Mouse (Mus musculus) heart, postnatal 14 days (tissue): ENCODE results near the gene Rbpj. TPM values are rescaled to one million over a fixed set of nuclear protein-coding genes. Genes with fewer than 3 reads are reported as not detected.
A peak's percentile ranks its signal among the peaks of the same experiment; 100 is the strongest.
"Not testable (repeated sequence)": the region's sequence is repeated elsewhere in the genome, so short reads cannot be mapped to it uniquely, and the experiment has no call there.

Experiments
- DNase-seq, 2 experiments: peaks; one replicate each; pipeline ENCODE4 v3.0.0; 2021 to 2022
- intact Hi-C: fragments of 180-260 bp; cut with DNase I; formaldehyde crosslinking; loops from one replicate; pipeline ENCODE4 v1.15.1; 2025
- total RNA-seq, 2 experiments: library from RNA; stranded (reverse); gene quantifications; 2 replicates each; pipeline ENCODE4 v1.2.3; 2021

The Rbpj gene
- total RNA-seq, 2 experiments from 2014 or later: 28.6 to 33.9 TPM

DNA sequence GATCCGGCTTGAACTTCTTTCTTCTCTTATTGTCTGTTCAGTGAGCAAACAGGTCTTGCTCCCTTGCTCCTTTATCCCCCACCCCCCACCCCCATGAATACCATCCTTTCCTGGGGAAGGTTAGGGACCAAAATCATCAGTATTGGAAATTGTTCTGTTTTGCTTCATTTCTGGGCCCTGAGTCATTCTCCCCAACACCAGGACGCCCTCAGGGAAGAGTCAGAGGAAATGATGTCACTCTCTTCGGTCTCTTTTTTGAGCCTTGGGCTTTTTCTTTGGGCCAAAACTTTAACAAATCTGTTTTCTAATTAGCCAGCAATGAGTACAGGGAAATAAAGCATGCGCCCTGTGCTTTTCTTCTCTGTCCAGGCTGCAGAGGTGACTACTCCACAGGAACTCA, 77.4 kb downstream of the Rbpj start:
- intact Hi-C loops: no loop called here
- no peak for DNase-seq

DNA sequence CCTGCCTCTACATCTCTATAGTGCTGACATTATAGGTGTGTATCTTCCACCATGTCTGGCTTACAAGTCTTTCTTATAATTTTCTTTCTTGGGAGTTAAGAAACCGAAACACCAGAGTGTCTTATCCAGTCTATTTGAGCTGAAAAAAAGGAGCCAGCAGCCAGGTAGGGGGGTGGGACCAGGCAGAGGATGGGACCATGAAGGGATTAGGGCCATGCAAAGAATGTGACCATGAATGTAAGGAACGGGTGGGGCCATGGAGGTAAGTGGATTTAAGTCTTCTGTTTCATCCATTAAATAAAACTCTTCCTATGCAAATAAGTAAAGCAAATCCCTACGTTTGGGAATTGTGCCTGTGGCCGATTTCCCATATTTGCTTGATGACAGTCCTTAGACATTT, 78.0 kb downstream of the Rbpj start:
- intact Hi-C loops: no loop called here
- no peak for DNase-seq

DNA sequence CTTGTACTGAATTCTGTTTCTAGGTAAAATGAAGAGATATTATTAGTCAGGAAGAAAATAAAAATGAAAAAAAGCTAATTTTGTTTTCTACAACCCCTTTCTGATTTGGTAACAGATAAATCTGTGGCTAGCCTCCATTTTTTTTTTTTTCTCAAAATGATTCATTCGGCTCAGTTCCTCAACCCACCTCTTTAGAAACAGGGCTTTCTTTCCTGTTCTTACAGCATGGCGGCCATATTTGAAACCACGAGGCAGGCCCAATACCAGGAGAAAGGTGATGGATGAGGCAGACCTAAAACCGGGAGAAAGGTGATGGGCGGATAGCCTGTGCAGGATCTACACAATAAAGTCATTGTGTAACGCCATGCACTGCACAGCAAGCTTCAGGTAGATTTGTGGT, 80.5 kb downstream of the Rbpj start:
- intact Hi-C loops: no loop called here
- no peak for DNase-seq

DNA sequence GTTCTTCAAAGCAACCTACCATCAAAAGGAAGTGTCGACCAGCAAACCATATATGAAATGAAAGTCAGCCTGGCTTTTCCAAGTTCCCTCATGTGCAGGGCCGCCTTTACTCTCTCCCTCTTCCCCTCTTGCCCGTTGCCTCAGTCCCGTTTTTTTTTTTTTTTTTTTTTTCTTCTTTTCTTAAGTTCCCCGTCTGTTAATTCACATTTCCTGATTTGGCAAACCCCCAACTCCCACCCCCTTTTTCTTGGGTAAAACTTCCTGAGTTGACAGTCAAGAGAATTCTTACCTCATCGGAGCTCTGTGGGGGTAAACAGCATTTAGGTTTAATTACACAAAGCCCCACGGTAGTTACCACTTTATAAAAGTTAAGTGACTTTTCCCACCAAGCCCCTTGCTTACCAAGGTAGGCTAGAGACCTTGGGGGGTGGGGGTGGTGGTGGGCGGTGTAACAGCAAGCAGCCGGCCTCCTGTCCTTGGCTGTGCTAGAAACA, 81.1 kb downstream of the Rbpj start:
- DNase-seq: peak; percentile 12 to 32
- intact Hi-C loops: no loop called here

DNA sequence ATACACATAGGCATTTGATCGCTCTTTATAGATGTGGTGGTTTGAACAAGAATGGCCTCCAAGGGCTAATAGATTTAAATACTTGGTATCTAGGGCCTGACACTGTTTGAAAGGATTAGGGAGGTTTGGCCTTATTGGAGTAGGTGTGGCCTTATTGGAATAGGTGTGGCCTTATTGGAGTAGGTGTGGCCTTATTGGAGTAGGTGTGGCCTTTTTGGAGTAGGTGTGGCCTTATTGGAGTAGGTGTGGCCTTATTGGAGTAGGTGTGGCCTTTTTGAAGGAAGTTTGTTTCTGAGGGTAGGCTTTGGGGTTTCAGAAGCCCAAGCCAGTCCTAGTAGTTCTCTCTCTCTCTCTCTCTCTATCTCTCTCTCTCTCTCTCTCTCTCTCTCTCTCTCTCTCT, 84.4 kb downstream of the Rbpj start:
- DNase-seq, intact Hi-C loops: not testable (repeated sequence)

DNA sequence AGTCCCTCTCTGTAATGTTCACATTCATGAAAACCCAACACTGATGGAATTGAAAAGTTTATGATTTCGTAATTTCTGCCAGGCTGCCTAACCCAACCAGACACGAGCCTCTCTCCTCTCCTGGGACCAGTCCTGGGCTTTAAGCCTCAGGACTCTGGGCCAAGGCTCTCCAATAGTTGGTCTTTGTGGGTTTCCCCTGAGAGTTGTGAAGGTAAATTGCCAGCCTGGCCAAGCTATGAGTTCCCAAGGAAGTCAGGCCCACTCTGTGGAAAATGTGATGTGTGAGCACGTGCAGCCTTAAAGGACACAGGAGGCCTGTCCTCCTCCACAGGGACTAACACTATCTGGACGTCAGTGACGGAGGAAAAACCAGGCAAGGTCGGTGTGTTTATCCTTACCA, 85.4 kb downstream of the Rbpj start:
- intact Hi-C loops: no loop called here
- DNase-seq: no peak

DNA sequence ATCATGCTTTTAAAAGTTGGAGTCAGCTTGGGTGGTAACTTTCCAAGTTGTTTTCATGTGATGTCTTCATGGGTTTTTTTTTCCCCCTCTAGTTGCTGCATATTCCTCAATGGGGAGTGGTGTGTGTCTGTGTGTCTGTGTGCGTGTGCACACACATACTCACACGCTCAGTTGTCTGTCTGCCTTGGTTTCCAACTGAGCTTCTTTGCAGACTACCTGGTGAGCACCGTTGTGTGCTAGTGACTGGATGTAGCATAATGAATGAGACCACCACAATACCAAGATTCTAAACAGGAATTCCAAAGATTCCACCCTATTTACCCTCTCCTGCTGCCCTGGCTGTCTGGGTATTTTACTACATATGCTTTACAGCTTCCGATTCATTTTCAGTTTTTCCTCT, 86.0 kb downstream of the Rbpj start:
- intact Hi-C loops: no loop called here
- no peak for DNase-seq

DNA sequence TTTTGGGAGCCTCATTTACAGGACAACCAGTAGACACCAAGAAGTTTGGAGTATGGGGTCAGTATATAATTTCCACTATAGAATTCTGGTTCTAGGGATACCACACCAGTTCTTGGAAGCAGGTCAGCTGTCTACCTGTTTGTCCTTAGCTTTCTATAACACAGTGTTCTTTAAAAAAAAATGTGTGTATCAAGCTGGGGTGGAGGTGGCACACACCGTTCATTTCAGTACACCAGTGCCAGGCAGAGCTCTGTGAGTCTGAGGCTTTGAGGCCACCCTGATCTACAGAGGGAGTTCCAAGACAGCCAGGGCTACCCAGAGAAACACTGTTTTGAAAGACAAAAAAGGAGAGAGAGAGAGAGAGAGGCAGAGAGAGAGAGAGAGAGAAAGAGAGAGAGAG, 87.3 kb downstream of the Rbpj start:
- no peak for DNase-seq
- intact Hi-C loops: no loop called here

DNA sequence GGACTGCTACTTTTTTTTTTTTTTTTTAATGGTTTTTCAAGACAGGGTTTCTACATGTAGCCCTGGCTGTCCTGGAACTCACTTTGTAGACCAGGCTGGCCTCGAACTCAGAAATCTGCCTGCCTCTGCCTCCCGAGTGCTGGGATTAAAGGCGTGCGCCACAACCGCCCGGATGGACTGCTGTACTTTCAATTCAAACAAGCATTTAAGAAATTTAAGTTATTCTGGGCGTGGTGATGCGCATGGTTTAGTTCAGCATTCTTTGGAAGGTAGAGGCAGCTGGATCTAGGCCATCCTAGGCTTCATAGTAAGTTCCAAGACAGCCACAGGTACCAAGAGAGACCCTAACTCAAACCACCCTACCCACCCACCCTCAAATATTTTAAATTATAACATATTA, 88.2 kb downstream of the Rbpj start:
- no peak for DNase-seq
- intact Hi-C loops: no loop called here

DNA sequence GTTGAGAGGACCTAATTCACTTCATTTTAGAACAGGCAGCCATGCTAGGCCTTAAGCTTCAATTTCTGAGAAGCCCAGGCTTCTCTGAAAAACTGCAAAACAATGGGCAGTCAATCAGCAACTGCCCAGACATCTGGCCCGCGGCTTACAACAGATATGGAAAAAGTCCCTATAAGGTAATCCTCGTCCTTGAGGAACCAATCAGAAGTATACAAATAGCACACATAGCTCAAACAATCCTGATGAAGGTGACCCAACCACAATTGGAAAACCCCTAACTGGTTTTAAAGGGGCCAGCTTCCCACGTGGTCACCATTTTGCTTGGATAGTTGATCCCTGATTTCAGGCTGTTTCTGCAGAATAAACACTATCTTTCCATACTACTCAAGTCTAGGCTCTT, 89.0 kb downstream of the Rbpj start:
- no peak for DNase-seq
- intact Hi-C loops: no loop called here

DNA sequence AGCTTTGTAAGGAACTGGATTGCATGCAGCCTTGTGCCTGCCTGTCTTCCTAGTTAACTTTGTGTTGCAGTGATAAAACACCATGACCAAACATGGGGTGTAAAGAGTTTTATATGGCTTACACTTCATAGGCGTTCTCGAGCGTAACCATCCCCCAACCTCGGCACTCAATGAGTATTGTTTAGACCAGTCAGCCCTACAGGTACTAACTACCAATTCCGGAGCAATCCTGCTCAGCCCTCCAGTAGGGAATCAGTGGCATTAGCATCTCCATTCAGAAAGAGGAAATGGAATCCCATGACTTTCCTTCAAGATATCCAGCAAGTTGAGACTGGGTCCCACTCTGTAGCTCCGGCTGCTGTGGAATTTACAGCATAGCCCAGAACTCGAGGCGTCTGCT, 89.5 kb downstream of the Rbpj start:
- intact Hi-C loops: no loop called here
- no peak for DNase-seq

DNA sequence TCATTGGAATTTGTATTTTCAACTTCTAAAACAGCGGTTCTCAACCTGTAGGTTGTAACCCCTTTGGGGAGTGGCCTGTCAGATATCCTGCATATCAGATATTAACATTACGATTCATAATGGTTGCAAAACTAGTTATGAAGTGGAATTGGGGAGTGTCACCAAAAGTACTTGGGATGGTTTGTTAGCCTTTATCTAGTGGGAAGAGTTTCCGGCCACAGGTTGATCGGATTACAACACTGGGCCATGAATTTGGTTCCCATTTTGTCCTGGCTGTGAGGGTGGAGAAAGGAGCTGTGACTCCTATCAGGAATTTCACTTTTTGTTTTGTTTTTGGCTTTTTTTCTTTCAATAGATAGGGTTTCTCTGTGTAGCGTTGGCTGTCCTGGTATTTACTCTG, 90.0 kb downstream of the Rbpj start:
- no peak for DNase-seq
- intact Hi-C loops: no loop called here

DNA sequence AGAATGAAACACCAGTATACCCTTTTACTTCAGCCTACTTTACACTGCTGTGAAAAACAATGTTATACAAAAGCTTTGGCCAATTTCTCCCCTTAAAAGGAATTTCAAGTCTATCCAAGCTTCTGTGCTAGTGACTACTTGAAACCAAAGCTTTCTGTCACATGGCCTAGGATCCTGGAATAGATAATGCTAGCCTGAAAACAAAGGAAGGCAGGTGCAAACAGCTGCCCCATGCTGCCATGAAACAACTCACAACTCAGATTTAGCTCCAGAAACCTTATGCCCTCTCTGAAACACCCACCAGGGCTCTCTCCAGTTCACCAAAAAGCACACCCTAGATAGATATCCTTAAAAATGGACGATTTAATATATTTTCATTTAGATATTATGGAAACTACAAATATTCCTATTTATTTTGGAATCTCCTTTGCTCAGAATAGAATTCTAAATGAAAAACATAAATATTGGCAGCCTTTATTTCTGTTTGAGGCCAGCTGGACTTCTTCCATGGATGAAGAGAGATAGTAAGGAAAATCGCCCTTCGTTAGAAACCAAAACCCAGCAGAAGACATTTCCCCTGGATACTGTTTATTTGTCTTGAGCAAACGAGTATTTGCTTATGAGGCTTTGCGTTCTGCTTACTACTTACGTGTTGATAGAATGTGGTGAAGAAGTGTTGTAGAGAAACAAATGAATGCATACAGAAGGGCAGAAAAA, 91.8 kb downstream of the Rbpj start:
- intact Hi-C loops: no loop called here
- DNase-seq: no peak

DNA sequence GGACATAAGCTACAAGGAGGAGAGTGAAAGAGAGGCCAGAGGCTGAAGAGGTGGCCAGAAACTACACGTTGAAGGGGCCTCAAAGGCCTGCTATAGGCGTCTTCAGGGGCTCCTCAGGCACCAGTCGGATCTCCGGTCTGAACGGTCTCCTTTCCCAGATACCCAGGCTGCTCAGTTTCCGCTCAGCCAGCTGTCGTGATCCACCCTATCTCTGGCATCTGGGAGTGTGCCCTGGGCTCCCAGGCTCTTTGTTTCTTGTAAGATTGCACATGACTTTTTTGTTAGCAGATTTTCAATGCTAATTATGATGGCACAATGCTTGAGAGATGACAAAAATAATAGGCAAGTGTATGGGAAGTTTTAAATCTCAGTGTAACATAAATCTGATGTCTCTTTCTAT, 95.2 kb downstream of the Rbpj start:
- no peak for DNase-seq
- intact Hi-C loops: no loop called here

DNA sequence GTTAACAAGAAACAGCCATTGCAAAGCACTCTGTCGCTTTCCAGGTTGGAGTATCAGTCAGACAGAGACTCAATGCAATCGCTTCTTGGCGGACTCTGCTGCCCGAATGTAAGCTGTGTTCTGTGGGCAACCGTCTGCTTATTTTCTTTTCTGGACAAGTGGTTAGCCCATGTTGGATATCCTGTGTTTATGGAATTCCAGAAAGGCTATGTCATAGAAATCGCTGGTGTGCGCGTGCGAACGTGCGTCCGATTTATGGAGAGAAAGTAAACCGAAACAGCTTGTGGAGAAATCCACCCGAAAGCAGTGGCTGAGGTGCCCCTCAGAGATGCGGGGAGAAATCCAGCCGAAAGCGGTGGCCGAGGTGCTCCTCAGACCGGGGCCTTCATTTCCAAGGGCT, 98.4 kb downstream of the Rbpj start:
- DNase-seq: no peak
- intact Hi-C loops: no loop called here

DNA sequence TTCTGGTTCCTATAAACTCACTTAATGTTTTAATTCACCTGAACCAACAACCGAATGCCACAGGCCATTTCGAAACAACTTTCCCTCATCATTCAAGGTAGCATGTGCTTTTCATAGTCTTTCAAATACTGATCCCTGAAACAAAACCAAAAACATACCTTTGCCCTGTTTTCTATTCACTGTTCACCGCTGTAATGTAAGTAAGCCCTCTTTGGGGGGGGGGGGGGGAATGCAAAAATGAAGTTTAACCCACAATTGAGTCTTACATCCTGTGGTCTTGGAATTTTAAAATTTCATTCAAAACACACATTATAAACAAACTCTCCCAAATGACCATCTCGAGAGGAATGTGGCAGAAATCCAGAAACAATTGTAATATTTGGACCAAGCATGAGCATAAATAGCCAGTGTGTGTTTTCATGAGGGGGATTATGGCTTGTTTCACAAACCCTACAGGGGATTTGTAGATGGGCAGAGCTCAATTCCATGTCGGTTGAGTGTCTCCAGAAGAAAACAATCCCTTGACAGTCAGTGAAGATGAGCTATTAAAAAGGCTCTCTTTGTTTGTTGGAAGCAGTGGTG, 99.4 kb downstream of the Rbpj start:
- intact Hi-C loops: no loop called here
- no peak for DNase-seq

DNA sequence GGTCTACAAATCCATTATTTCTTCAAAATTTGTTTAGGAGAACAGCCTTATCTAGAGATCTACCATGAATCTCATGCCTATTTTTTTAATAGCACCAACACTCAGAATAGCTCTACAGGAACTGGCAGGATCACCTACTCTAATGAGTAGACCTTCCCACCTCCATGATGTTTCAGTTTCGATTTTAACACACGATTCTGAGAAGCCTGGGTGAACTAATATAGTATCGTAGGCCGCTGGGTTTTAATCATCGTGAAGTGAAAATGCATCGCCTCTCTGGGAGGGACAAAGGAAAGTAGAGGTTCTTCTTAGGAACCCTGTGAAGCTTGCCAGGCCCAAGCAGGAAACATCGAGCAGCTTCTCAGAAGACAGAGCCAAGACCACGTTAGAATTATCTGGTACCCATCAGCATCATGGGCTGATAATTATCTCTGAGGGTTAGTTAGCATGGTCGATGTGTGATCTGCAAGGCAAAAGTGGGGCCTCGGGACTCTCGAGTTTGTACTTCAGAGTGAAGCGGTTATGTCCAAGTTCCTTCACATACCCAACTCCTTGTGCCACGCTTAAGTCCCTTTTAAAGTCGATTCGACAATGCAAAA, 100.6 kb downstream of the Rbpj start:
- DNase-seq: no peak

DNA sequence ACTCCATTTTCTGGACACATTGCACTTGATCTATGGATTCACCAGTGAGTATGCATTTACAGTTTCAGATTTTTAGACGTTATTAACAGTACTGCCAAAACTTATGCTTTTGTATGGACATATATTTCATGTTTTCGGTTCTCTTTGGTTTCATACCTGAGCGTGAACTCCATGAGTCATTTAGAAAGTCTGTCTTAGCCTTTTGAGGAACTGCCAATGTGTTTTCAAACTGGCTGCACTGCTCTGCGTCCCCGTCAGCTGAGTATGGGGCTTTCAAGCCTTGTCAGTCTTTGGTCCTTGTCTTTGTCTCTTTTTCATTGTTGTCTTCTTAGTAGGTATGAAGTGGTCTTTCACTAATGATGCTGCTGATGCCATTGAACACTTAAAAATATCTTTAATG, 106.5 kb downstream of the Rbpj start:
- intact Hi-C loops: no loop called here

More for the DNA sequence above, 100.6 kb downstream of the Rbpj start:
- intact Hi-C loops: no loop called here

DNA sequence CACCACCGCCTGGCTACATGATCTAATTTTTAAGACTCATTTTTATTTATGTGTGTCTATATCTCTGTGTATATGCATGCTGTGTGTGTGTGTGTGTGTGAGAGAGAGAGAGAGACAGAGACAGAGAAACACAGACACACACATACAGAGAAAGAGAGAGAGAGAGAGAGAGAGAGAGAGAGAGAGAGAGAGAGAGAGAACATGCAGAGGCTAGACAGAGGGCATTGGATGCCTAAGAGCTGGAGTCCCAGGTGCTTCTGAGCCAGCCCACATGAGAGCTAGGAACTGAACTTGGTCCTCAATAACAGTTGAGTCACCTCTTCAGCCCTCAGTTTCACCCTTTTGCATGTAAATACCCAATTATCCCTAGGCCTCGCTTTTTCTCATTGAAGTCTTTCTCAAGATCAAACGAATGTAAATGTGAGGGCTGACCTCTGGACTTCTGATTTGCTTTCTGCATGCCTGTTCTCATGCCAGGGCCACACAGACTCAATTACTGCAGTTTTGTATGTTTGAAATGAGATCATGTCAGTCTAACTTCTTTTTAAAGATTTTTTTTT, 109.0 kb downstream of the Rbpj start:
- no peak for DNase-seq
- intact Hi-C loops: no loop called here

More for the DNA sequence above, 106.5 kb downstream of the Rbpj start:
- DNase-seq: no peak

DNA sequence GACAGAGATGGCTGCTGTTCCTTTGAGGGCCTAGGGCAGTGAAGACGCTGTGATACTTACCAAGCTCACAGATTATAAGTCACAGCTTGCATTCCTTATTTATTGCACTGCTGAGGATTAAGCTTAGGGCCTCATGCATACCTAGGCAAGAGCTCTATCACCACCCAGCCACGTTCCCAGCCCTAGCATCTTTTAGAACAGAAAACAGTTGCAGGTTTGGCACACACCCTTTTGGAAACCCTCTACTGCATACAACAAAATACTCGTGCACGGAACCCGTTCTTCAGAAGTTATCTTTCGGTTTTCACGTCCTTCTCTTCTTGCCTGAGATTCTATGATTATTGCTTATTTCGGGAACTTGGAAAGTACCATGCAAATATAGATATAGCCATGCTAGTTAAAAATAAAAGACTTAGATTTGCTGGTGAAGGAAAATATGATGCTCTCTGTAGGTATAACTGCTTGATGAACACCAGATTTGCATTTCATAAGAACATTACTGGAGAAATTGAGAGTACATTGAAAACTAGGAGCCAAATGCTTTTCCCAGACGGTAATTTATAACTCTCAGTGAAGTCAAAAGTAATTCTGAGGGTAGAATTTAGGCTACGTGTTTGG, 111.4 kb downstream of the Rbpj start:
- intact Hi-C loops: no loop called here
- DNase-seq: no peak

DNA sequence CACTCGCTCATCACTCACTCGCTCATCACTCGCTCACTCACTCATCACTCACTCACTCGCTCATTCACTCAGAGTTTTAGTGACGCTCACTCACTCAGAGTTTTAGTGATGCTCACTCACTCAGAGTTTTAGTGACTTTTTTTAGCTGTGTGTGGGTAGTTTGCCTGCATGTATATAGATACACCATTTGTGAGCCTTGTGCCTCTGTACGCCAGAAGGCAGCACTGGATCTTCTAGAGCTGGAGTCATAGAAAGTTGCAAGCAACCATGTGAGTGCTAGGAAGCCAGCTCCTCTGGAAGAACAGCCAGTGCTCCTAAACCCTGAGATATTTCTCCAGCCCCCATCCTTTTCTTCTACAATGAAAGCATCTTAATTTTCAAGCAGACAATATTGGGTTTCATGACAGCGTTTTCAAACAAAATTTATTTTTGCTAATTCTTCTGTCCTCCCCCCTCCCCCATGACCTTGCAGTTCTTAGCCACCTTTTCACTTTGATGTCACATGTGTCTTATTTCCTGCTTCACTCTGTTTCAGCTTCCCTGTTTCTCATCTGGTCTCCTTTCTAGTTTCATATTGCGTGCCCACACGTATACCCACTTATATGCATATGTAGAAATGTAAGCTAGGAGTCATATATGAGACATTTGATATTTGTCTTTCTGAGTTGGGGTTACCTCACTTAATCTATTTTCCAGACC, 118.3 kb downstream of the Rbpj start:
- no peak for DNase-seq
- intact Hi-C loops: no loop called here
